Mouse (Mus musculus) megakaryocyte-erythroid progenitor cell, adult 5-6 weeks (primary cell): ENCODE measurements around the gene Prss27. TPM values are rescaled to one million over a fixed set of nuclear protein-coding genes. Genes with fewer than 3 reads are reported as not detected.
"Not testable (repeated sequence)": the region's sequence is repeated elsewhere in the genome, so short reads cannot be mapped to it uniquely, and the experiment has no call there.

Experiments
- ATAC-seq: replicated peaks from 2 replicates; pipeline ENCODE4 v1.8.0; 2016; ENCODE audit warnings: mild to moderate bottlenecking, inconsistent platforms; ENCODE audit not compliant: severe bottlenecking, poor library complexity, low FRiP score, low TSS enrichment
- total RNA-seq, 2 experiments: library from RNA; stranded (forward) in 1 of 2; stranded (reverse) in 1 of 2; fragments of 200-1000, 215-1000 nt in 1 of 2; fragments of >200 nt in 1 of 2; fragmentation: Nextera tagmentation in 1 of 2; gene quantifications; 2 replicates each; pipeline ENCODE4 v1.2.3; 2014 to 2017

Prss27 gene
- total RNA-seq, 2 experiments from 2014 or later, result not detected

DNA sequence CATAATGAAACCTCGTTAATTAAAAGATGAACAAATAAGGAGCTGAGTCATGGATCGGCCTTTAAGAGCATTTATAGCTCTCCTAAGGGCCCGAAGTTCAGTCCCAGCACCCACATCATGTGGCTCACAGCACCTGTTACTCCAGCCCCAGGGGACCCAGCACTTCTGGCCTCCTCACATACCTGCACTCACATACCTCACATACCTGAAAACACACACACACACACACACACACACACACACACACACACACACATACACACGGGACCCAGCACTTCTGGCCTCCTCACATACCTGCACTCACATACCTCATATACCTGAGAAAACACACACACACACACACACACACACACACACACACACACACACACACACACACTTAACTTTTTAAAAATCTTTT, 48.5 kb downstream of the Prss27 start:
- not testable (repeated sequence) for ATAC-seq

DNA sequence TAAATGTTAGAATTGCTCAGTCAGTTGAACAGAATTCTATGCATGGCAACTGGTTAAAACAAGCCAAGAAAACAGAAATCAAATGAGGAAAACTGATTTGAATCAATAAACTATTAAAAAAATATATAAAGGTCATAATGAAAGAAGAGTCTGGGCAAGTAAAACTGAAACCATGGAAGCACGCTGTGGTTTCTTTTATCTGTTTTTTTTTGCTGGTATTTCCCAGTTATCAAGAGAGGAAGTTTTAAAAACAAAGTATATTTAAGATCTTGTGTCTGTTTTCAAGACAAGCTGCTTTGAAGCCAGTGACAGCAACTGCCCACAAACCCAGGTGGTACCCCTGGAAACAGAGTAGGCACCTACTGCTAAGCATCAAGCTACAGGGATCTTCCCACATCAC, 52.6 kb downstream of the Prss27 start:
- no peak for ATAC-seq

Other genes starting within 250 kb of the Prss27 start
- gene Srrm2, start 247.6 kb upstream of the Prss27 start, total RNA-seq (2014; fragmentation: Nextera tagmentation), result 699 and 735 TPM in 2 replicates
- 134 and 162 TPM in 2 replicates for gene Srrm2, start 247.6 kb upstream of the Prss27 start, total RNA-seq (2017)
- gene Elob, start 209.0 kb upstream of the Prss27 start, total RNA-seq (2014; fragmentation: Nextera tagmentation), result 466 and 512 TPM in 2 replicates
- gene Elob, start 209.0 kb upstream of the Prss27 start, total RNA-seq (2017), result 101 and 114 TPM in 2 replicates
- not detected in 2 replicates for gene Prss33, start 202.1 kb upstream of the Prss27 start, total RNA-seq (2014; fragmentation: Nextera tagmentation)
- gene Prss33, start 202.1 kb upstream of the Prss27 start, total RNA-seq (2017), result not detected in 2 replicates
- gene Prss32, start 194.3 kb upstream of the Prss27 start, total RNA-seq (2014; fragmentation: Nextera tagmentation), result not detected in 2 replicates
- not detected in 2 replicates for gene Prss32, start 194.3 kb upstream of the Prss27 start, total RNA-seq (2017)
- not detected in 2 replicates for gene Prss41, start 194.0 kb upstream of the Prss27 start, total RNA-seq (2014; fragmentation: Nextera tagmentation)
- gene Prss41, start 194.0 kb upstream of the Prss27 start, total RNA-seq (2017), result 0.88 TPM in 1 of 2 replicates, not detected in the other
- not detected in 2 replicates for gene Prss21, start 170.1 kb upstream of the Prss27 start, total RNA-seq (2014; fragmentation: Nextera tagmentation)
- not detected in 2 replicates for gene Prss21, start 170.1 kb upstream of the Prss27 start, total RNA-seq (2017)
- not detected in 2 replicates for gene Dcpp1, start 157.3 kb upstream of the Prss27 start, total RNA-seq (2014; fragmentation: Nextera tagmentation)
- gene Dcpp1, start 157.3 kb upstream of the Prss27 start, total RNA-seq (2017), result not detected in 2 replicates
- gene Dcpp2, start 157.3 kb upstream of the Prss27 start, total RNA-seq (2014; fragmentation: Nextera tagmentation), result not detected in 2 replicates
- gene Dcpp2, start 157.3 kb upstream of the Prss27 start, total RNA-seq (2017), result not detected in 2 replicates
- not detected in 2 replicates for gene Dcpp3, start 120.7 kb upstream of the Prss27 start, total RNA-seq (2014; fragmentation: Nextera tagmentation)
- not detected in 2 replicates for gene Dcpp3, start 120.7 kb upstream of the Prss27 start, total RNA-seq (2017)
- gene Sbp, start 96.5 kb upstream of the Prss27 start, total RNA-seq (2014; fragmentation: Nextera tagmentation), result not detected in 2 replicates
- gene Sbp, start 96.5 kb upstream of the Prss27 start, total RNA-seq (2017), result not detected in 2 replicates
- not detected in 2 replicates for gene Sbpl, start 82.9 kb upstream of the Prss27 start, total RNA-seq (2014; fragmentation: Nextera tagmentation)
- gene Sbpl, start 82.9 kb upstream of the Prss27 start, total RNA-seq (2017), result not detected in 2 replicates
- not detected in 2 replicates for gene Prss30, start 57.6 kb upstream of the Prss27 start, total RNA-seq (2014; fragmentation: Nextera tagmentation)
- gene Prss30, start 57.6 kb upstream of the Prss27 start, total RNA-seq (2017), result 1.0 TPM in 1 of 2 replicates, not detected in the other
- not detected in 2 replicates for gene Prss22, start 40.0 kb upstream of the Prss27 start, total RNA-seq (2014; fragmentation: Nextera tagmentation)
- gene Prss22, start 40.0 kb upstream of the Prss27 start, total RNA-seq (2017), result not detected in 2 replicates
- gene Kctd5, start 35.3 kb downstream of the Prss27 start, total RNA-seq (2014; fragmentation: Nextera tagmentation), result 17.1 and 24.2 TPM in 2 replicates
- gene Kctd5, start 35.3 kb downstream of the Prss27 start, total RNA-seq (2017), result 20.9 and 21.9 TPM in 2 replicates
- 47.0 and 48.0 TPM in 2 replicates for gene Pdpk1, start 112.8 kb downstream of the Prss27 start, total RNA-seq (2014; fragmentation: Nextera tagmentation)
- gene Pdpk1, start 112.8 kb downstream of the Prss27 start, total RNA-seq (2017), result 34.4 and 37.7 TPM in 2 replicates
- 50.8 and 51.8 TPM in 2 replicates for gene Amdhd2, start 125.6 kb downstream of the Prss27 start, total RNA-seq (2014; fragmentation: Nextera tagmentation)
- 13.1 and 19.8 TPM in 2 replicates for gene Amdhd2, start 125.6 kb downstream of the Prss27 start, total RNA-seq (2017)
- 222 and 224 TPM in 2 replicates for gene Atp6v0c, start 131.6 kb downstream of the Prss27 start, total RNA-seq (2014; fragmentation: Nextera tagmentation)
- gene Atp6v0c, start 131.6 kb downstream of the Prss27 start, total RNA-seq (2017), result 72.2 and 95.8 TPM in 2 replicates
- 32.2 and 45.2 TPM in 2 replicates for gene Tbc1d24, start 167.4 kb downstream of the Prss27 start, total RNA-seq (2014; fragmentation: Nextera tagmentation)
- 6.0 and 6.6 TPM in 2 replicates for gene Tbc1d24, start 167.4 kb downstream of the Prss27 start, total RNA-seq (2017)
- 0.92 TPM in 2 replicates for gene Ntn3, start 171.4 kb downstream of the Prss27 start, total RNA-seq (2014; fragmentation: Nextera tagmentation)
- 0.19 and 0.38 TPM in 2 replicates for gene Ntn3, start 171.4 kb downstream of the Prss27 start, total RNA-seq (2017)
- 19.8 and 31.0 TPM in 2 replicates for gene Tedc2, start 182.7 kb downstream of the Prss27 start, total RNA-seq (2014; fragmentation: Nextera tagmentation)
- 16.8 and 18.0 TPM in 2 replicates for gene Tedc2, start 182.7 kb downstream of the Prss27 start, total RNA-seq (2017)
- gene Ccnf, start 213.3 kb downstream of the Prss27 start, total RNA-seq (2014; fragmentation: Nextera tagmentation), result 34.7 and 40.9 TPM in 2 replicates
- gene Ccnf, start 213.3 kb downstream of the Prss27 start, total RNA-seq (2017), result 17.5 and 24.4 TPM in 2 replicates